Mouse (Mus musculus): ENCODE measurements around the gene Cenpa.

Cenpa gene

GRCm38 (mm10) chr5:30666391-30667195, at the start of gene Cenpa:
Gene Cenpa (plus strand): TSS chr5:30666777.
- in situ Hi-C loops (cut with MboI, MseI): loop anchor here in 1 of 2 experiments (10.0 kb wide), 1 partner anchor 1428 kb away; no protein-coding TSS in a partner anchor

GRCm38 (mm10) chr5:30617357-30617756, 49.2 kb upstream of the Cenpa start:
- in situ Hi-C loops (cut with MboI, MseI): loop anchor here in 1 of 2 experiments (10.0 kb wide), 1 partner anchor 1383 kb away; no protein-coding TSS in a partner anchor

- in situ Hi-C loops (cut with MboI, MseI): loop anchor here in 1 of 2 experiments (10.0 kb wide), 1 partner anchor 1383 kb away; no protein-coding TSS in a partner anchor
Observed at GRCm38 (mm10) chr5:30617851-30618250, 48.7 kb upstream of the Cenpa start.

GRCm38 (mm10) chr5:30618376-30619003, 48.1 kb upstream of the Cenpa start:
- in situ Hi-C loops (cut with MboI, MseI): loop anchor here in 1 of 2 experiments (10.0 kb wide), 1 partner anchor 1384 kb away; no protein-coding TSS in a partner anchor

GRCm38 (mm10) chr5:30619211-30619610, 47.4 kb upstream of the Cenpa start:
- in situ Hi-C loops (cut with MboI, MseI): loop anchor here in 1 of 2 experiments (10.0 kb wide), 1 partner anchor 1384 kb away; no protein-coding TSS in a partner anchor

GRCm38 (mm10) chr5:30620567-30620966, 46.0 kb upstream of the Cenpa start:
- in situ Hi-C loops (cut with MboI, MseI): loop anchor here in 1 of 2 experiments (10.0 kb wide), 1 partner anchor 336 kb away; the partner anchor contains the start of gene Drc1

GRCm38 (mm10) chr5:30621211-30621790, 45.3 kb upstream of the Cenpa start:
- in situ Hi-C loops (cut with MboI, MseI): loop anchor here in 1 of 2 experiments (10.0 kb wide), 1 partner anchor 336 kb away; the partner anchor contains the start of gene Drc1

GRCm38 (mm10) chr5:30621844-30622176, 44.8 kb upstream of the Cenpa start:
- in situ Hi-C loops (cut with MboI, MseI): loop anchor here in 1 of 2 experiments (10.0 kb wide), 1 partner anchor 337 kb away; the partner anchor contains the start of gene Drc1

- in situ Hi-C loops (cut with MboI, MseI): loop anchor here in 1 of 2 experiments (10.0 kb wide), 1 partner anchor 338 kb away; the partner anchor contains the start of gene Drc1
Observed at GRCm38 (mm10) chr5:30622177-30622840, 44.3 kb upstream of the Cenpa start.

- in situ Hi-C loops (cut with MboI, MseI): loop anchor here in 1 of 2 experiments (10.0 kb wide), 1 partner anchor 338 kb away; the partner anchor contains the start of gene Drc1
Observed at GRCm38 (mm10) chr5:30622841-30623185, 43.8 kb upstream of the Cenpa start.

GRCm38 (mm10) chr5:30623380-30623779, 43.2 kb upstream of the Cenpa start:
- in situ Hi-C loops (cut with MboI, MseI): loop anchor here in 1 of 2 experiments (10.0 kb wide), 1 partner anchor 339 kb away; the partner anchor contains the start of gene Drc1

- in situ Hi-C loops (cut with MboI, MseI): loop anchor here in 1 of 2 experiments (10.0 kb wide), 1 partner anchor 340 kb away; the partner anchor contains the start of gene Drc1
Observed at GRCm38 (mm10) chr5:30624311-30624710, 42.3 kb upstream of the Cenpa start.

GRCm38 (mm10) chr5:30624908-30625307, 41.7 kb upstream of the Cenpa start:
- in situ Hi-C loops (cut with MboI, MseI): loop anchor here (10.0 to 25.0 kb wide), 2 partner anchors 340 to 1238 kb away; partner anchors contain the start of genes Drc1 (in 1 of the 2) and Lmbr1 (in 1 of the 2)

- in situ Hi-C loops (cut with MboI, MseI): loop anchor here (10.0 to 25.0 kb wide), 2 partner anchors 341 to 1238 kb away; partner anchors contain the start of genes Drc1 (in 1 of the 2) and Lmbr1 (in 1 of the 2)
Observed at GRCm38 (mm10) chr5:30625379-30625778, 41.2 kb upstream of the Cenpa start.

- in situ Hi-C loops (cut with MboI, MseI): loop anchor here (10.0 to 25.0 kb wide), 2 partner anchors 342 to 1239 kb away; partner anchors contain the start of genes Drc1 (in 1 of the 2) and Lmbr1 (in 1 of the 2)
Observed at GRCm38 (mm10) chr5:30626331-30627105, 40.1 kb upstream of the Cenpa start.

GRCm38 (mm10) chr5:30628511-30628910, 38.1 kb upstream of the Cenpa start:
- in situ Hi-C loops (cut with MboI, MseI): loop anchor here (10.0 to 25.0 kb wide), 2 partner anchors 344 to 1241 kb away; partner anchors contain the start of genes Drc1 (in 1 of the 2) and Lmbr1 (in 1 of the 2)

- in situ Hi-C loops (cut with MboI, MseI): loop anchor here in 1 of 2 experiments (10.0 to 25.0 kb wide), 2 partner anchors 416 to 1243 kb away; partner anchors contain the start of gene Lmbr1
Observed at GRCm38 (mm10) chr5:30630401-30630800, 36.2 kb upstream of the Cenpa start.

GRCm38 (mm10) chr5:30632134-30632533, 34.4 kb upstream of the Cenpa start:
- in situ Hi-C loops (cut with MboI, MseI): loop anchor here in 1 of 2 experiments (10.0 to 25.0 kb wide), 2 partner anchors 417 to 1245 kb away; partner anchors contain the start of gene Lmbr1

- in situ Hi-C loops (cut with MboI, MseI): loop anchor here (5.0 to 25.0 kb wide), 4 partner anchors 120 to 1250 kb away; partner anchors contain the start of gene Lmbr1 (in 1 of the 2)
Observed at GRCm38 (mm10) chr5:30636994-30637393, 29.6 kb upstream of the Cenpa start.

Measured in T-helper 17 cell (primary cell).